Mouse (Mus musculus) spleen, adult 18-20 months (tissue): Measurements from ENCODE around the gene Vil1.
A peak's percentile ranks its signal among the peaks of the same experiment; 100 is the strongest.
"Not testable (repeated sequence)": the region's sequence is repeated elsewhere in the genome, so short reads cannot be mapped to it uniquely, and the experiment has no call there.

Source experiments
- DNase-seq, 2 experiments: peaks; one replicate each; pipeline ENCODE4 v3.0.0; 2022; ENCODE audit warnings: mixed read lengths in 2 of 2

Vil1 gene

DNA sequence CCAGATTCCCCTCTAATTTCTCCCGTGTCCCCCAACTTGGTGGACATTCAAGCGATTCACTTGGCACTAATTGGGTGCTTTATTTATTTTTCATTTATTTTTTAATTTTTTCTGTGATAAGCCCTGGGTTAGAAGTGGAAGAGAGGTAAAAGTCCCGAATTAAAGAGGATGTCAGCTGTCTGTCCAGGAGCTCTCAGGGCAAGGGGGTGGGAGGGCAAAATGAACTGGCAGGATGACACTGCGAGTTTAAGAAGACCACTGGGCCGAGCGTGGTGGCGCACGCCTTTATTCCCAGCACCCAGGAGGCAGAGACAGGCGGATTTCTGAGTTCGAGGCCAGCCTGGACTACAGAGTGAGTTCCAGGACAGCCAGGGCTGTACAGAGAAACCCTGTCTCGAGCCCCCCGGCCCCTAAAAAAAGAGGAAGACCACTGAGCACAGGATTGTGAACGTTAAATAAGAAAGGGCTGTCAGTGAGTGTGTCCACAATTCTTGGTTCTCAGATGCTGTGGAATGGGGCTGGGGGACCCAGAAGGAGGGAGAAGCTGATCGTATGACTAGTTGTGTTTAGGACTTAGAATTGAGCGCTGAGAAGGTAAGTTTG, 21.7 kb upstream of the Vil1 start:
- no peak for DNase-seq

DNA sequence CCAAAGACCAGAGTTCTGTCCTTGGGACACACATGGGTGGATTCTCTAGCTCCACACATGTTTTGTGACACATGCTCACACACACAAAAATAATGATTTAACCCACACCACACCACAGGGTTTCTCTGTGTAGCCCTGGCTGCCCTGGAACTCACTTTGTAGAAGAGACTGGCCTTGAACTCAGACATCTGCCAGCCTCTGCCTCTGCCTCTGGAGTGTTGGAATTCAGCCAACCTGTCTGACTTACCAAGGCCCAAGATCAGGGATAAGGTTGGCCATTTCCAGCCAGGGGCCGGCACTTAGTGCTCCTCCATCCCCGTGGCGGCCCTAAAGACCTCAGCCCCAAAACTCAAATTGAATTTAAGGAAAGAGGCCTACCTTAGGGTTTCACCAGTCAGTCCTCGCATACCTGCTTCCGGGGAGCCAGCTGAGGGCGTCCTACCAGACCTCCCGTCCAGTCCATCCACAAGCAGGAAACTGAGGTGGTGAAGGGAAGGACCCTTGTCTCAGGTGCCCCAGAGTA, 20.7 kb upstream of the Vil1 start:
- no peak for DNase-seq

GRCm38 (mm10) chr1:74389831-74390286, 19.3 kb upstream of the Vil1 start:
- peak; percentile 60 to 65 for DNase-seq

- peak; percentile 61 to 73 for DNase-seq
These were observed 18.8 kb upstream of the Vil1 start for GRCm38 (mm10) chr1:74390287-74390906.

GRCm38 (mm10) chr1:74390924-74391748, 18.0 kb upstream of the Vil1 start, which contains the start of gene Ctdsp1:
Gene Ctdsp1 (plus strand): TSS chr1:74391509.
- DNase-seq: peak; percentile 89 to 93

DNA sequence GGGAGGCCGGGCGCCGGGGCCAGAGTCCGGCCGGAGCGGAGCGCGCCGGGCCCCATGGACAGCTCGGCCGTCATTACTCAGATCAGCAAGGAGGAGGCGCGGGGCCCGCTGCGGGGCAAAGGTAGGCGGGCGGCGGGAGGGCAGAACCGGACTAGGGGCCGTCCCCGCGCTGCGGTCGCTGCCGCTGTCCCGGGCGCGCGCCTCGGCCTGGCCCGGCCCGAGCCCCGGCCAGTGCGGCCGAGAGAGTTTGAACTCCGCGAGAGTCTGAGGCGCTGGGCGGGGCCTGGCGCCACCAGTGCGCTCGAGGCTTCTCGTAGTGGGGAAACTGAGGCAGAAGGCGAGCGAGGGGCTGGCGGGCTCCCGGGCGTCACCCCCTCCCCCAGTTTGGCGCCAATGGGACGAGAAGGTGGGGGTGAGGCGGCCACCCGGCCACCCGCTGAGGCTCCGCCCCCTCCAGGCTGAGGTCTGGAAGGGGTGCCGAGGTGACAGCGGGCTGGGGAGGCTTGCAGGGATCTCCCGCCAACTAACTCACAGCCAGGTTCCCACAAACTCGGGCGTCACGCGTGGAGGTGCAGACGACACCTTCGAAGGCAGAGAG, 17.2 kb upstream of the Vil1 start:
- DNase-seq: peak; percentile 72 to 78

- DNase-seq: no peak
These were observed 16.7 kb upstream of the Vil1 start for GRCm38 (mm10) chr1:74392446-74392994.

DNA sequence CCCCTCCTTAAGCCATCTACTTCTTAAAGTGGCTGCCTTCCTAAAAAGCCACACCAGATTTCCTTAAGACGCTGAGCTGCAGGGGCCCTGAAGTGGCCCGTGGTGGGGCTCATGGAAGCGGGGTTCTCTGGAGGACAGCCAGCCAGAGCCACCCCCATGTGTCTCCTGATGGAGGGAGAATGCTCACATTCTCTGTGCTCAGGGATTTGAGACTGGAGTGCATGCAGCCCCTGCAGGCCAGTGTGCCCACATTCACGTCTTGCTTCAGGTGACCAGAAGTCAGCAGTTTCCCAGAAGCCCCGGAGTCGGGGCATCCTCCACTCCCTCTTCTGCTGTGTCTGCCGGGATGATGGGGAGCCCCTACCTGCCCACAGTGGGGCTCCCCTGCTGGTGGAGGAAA, 16.2 kb upstream of the Vil1 start:
- no peak for DNase-seq

GRCm38 (mm10) chr1:74393697-74394096, 15.5 kb upstream of the Vil1 start:
- no peak for DNase-seq

- DNase-seq: no peak
These were observed 14.9 kb upstream of the Vil1 start for GRCm38 (mm10) chr1:74394311-74394710.

DNA sequence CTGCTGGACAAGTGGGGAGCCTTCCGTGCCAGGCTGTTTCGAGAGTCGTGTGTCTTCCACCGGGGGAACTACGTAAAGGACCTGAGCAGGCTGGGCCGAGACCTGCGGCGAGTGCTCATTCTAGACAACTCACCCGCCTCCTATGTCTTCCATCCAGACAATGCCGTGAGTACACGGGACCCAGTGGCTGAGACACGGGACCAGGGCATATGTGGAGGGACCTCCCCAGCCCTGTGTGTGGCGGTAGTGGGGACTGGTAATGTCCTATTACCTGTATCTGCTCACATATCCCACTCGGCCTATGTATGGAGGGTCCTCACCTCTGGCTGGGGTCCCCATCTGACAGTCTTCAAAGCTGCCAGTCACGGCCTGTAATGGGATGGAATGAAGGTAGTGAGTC, 14.3 kb upstream of the Vil1 start:
- DNase-seq: no peak

DNA sequence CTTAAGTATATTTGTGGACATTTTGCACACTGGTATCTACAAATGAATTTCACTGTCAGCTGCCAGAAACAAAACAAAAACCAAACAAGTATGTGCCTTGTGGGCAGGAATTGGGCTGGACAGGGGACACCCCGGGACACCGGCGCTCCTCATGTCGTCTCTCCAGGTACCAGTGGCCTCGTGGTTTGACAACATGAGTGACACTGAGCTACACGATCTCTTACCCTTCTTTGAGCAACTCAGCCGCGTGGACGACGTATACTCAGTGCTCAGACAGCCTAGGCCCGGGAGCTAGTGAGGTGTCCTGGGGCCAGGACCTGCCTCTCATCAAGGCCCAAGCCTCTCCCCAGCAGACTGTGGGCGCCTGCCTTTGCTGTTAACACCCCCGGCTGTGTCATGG, 13.9 kb upstream of the Vil1 start:
- no peak for DNase-seq

- not testable (repeated sequence) for DNase-seq
These were observed 12.5 kb upstream of the Vil1 start for GRCm38 (mm10) chr1:74396456-74397222.

DNA sequence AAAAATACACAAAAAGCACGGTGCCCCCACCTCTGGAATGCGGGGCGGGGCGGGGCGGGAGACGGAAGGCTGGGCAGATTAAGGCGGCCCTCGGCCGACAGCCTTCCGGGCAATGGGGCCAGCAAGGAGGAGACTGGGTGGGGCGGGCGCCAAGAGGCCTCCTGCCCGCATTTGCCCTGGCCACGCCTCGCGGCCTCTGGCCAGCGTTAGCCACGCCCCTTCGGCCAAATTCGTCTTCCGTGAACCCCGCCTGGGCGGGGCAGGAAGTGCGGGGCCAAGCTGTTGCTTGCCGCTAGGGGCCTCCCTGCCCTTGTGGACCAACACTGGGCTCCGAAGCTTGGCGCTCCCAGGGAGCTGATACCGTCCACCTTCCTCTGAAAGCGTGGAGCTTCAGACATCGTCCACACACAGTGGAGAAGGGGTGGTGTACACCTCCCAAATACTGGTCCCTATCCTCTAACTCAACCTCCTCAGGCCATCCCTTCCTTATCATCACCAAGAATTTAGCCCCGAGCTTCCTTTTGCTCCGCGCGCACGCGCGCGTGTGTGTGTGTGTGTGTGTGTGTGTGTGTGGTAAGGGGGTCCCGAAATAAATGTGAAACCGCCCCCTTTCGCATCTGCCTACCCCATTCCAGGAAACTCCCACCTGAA, 11.8 kb upstream of the Vil1 start:
- DNase-seq: peak; percentile 96 to 97

DNA sequence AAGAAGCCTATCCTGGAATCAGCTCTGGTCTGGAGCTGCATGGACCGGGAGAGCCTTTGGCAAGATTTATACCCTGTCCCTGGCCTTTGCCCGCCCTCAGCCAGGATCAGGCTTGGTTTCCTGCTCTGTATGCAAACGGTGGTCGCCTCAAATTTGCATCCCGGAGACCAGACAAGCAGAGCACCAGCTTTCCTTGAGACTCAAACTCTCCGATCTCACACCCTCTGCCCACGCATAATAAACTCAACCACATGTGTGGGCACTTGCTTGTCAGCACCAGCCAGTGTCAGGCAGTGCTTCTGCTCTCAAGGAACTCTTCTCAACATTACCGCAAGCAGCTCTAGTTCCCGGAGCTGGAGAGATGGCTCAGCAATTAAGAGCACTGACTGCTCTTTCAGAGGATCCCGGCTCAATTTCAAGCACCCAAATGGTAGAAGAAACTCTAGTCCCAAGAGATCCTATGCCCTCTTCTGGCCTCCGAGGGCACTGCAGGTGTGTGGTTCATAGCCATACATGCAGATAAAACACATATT, 11.2 kb upstream of the Vil1 start:
- peak; percentile 67 to 79 for DNase-seq

DNA sequence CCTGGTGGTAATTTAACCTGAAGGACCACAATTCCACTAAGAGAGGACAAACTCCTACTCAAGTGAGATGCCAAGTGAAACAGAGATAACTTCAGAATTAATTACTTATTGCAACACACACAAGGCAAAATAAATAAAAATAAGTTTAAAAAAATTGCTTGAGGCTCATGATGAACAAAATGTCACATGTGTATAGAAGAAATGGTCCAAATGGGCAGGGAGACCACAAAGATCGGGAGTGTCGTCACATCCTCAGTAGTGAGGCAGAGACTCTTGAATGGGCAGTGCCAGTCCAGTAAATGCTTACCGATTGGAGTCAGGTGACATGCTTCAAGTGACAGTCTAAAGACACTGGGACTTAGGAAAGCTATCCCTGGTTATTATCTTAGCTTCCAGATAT, 8.6 kb upstream of the Vil1 start:
- no peak for DNase-seq

DNA sequence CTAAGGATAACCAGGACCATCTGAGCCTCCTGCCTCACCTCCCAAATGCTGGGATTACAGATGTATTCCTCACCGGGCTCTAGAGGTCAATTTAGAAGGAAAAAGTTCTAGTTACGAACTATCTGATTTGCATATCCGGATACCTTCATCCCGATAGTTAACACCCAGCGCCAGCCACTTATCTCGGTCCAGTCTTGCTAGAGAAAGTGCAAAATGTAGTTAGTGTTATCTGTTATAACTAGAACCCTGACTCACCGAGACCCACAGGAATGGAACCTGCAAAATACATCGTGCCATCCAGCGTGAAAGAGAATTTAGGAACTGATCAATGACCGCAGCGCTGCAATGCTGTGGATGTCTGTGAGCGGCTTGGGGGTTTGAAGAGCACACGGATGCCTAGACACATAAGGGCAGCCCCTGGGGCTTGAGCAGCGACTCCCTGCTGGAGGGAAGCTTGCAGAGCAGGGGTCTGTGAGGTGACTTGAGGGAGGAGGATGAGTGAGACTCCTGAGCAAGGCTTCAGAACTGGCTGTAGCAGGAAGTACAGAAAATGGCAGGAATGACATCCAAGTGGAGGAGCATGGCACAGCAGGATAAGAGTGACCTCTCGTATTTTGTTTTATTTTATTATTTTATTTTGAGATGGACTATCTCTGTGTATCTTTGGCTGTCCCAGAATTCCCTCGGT, 8.0 kb upstream of the Vil1 start:
- DNase-seq: no peak

DNA sequence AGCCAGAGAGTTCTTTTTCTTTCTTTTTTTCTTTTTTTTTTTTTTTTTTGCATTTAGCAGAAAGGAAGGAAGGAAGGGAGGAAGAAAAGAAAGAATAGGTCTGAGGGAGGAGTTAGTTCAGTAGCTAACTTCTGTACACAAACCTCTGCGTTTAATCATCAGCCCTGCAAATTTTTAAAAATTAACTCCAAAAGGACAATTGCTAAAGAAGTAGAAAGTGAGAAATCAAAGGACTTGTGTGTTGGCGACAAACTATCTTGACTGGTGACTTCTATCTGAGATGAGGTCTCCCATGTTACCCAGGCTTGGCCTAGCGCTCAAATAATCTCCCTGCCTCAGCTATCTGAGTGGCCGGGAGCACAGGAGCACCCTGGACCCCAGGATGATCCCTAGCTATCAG, 5.0 kb upstream of the Vil1 start:
- no peak for DNase-seq

DNA sequence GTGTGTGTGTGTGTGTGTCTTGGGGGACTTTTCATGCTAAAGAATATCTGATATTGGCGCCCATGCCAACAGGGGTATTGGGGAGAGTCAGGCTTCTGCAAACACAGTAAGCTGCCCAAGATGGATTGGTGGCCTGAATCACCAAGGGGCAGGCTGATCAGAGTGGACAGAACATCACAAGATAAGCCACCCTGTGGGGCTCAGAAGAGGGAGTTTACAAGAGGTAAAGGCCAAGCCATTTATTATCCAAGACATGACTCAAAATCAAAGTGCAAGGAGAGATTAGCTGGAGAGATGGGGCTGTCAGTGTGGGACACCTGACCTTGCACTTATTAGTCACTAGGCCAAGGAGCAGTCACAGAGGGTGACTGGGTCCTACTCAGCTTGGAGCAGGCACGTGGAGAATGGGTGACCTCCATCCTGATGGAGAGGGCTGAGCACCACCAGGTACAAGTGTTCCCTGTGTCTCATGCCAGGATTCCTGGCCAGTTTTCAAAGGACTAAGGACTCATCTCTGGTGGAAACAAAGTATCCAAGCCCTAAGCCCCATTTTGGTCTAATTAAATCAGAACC, 2.7 kb downstream of the Vil1 start:
- DNase-seq: no peak

- DNase-seq: no peak
These were observed 3.5 kb downstream of the Vil1 start for GRCm38 (mm10) chr1:74412711-74413110.
